Mouse (Mus musculus) brain, embryonic 14.5 days (tissue): Measurements from ENCODE around the gene Raver2.

Source experiments
- CTCF ChIP-seq: fragments of 200-500 bp; IDR thresholded peaks from 2 replicates; pipeline ENCODE4 v1.5.1; 2012; ENCODE audit warnings: inconsistent platforms, mild to moderate bottlenecking, moderate library complexity, borderline replicate concordance; ENCODE audit not compliant: insufficient read depth, insufficient read length; ENCODE audit errors: extremely low read depth
- POLR2A ChIP-seq: fragments of 200-500 bp; IDR thresholded peaks from 2 replicates; pipeline ENCODE4 v1.6.1; 2012; ENCODE audit warnings: mild to moderate bottlenecking, inconsistent platforms, borderline replicate concordance; ENCODE audit not compliant: poor library complexity, insufficient read depth, insufficient read length, severe bottlenecking; ENCODE audit errors: extremely low read depth

- no peak for TF ChIP-seq POLR2A
- no peak for TF ChIP-seq CTCF
These were observed 113.8 kb downstream of the Raver2 start for GRCm38 (mm10) chr4:101182603-101183011.
